Mouse (Mus musculus): ENCODE measurements around the gene Rgs16. TPM values are rescaled to one million over a fixed set of nuclear protein-coding genes. Genes with fewer than 3 reads are reported as not detected.
A peak's percentile ranks its signal among the peaks of the same experiment; 100 is the strongest.

Rgs16 gene
- polyA plus RNA-seq, 1 experiment from 2014 or later, result 3.7 TPM

- peaks cover 28% of the 10 kb centered on the region for H3K4me1 ChIP-seq (ENCODE audit: control insufficient read depth, low read depth, low read length)
- no peak overlapping the region for H3K9ac ChIP-seq (ENCODE audit: low read depth, low read length)
- H3K4me3 ChIP-seq (ENCODE audit: low read depth, low read length), result no peak overlapping the region
- ATAC-seq (ENCODE audit: low read depth), result no peak
- no peak overlapping the region for H3K4me2 ChIP-seq (ENCODE audit: low read depth, low read length)
- no peaks in the 10 kb centered on the region for H3K9me3 ChIP-seq (replicated peaks; ENCODE audit: control insufficient read depth, low read length)
- H3K27ac ChIP-seq (ENCODE audit: low read length), result no peak overlapping the region
- H3K27me3 ChIP-seq (ENCODE audit: control insufficient read depth, insufficient read depth, low read depth, low read length), result peaks cover 8% of the 10 kb centered on the region
- H3K36me3 ChIP-seq (ENCODE audit: control insufficient read depth, insufficient read depth), result no peaks in the 10 kb centered on the region
- WGBS (ENCODE audit: insufficient replicate concordance), result 75% methylated on average over 14 of the region's 14 CpGs
Observed at GRCm38 (mm10) chr1:153746119-153746670, 6.0 kb downstream of the Rgs16 start.

- Histone ChIP-seq H3K9ac (ENCODE audit: low read depth, low read length) (no peak overlapping the region), H3K4me1 (ENCODE audit: control insufficient read depth, low read depth, low read length) (peaks cover 28% of the 10 kb centered on the region), H3K9me3 (replicated peaks; ENCODE audit: control insufficient read depth, low read length) (no peaks in the 10 kb centered on the region), H3K27me3 (ENCODE audit: control insufficient read depth, insufficient read depth, low read depth, low read length) (peaks cover 4% of the 10 kb centered on the region), H3K36me3 (ENCODE audit: control insufficient read depth, insufficient read depth) (no peaks in the 10 kb centered on the region), H3K4me3 (ENCODE audit: low read depth, low read length) (no peak overlapping the region), H3K4me2 (ENCODE audit: low read depth, low read length) (no peak overlapping the region), H3K27ac (ENCODE audit: low read length) (no peak overlapping the region)
- 4% methylated on average over 12 of the region's 12 CpGs for WGBS (ENCODE audit: insufficient replicate concordance)
- ATAC-seq (ENCODE audit: low read depth), result no peak
Observed at GRCm38 (mm10) chr1:153746728-153747127, 6.6 kb downstream of the Rgs16 start.

- peak overlapping the region; percentile 65 for H3K4me3 ChIP-seq (ENCODE audit: low read depth, low read length)
- 54% methylated on average over 12 of the region's 12 CpGs for WGBS (ENCODE audit: insufficient replicate concordance)
- H3K9ac ChIP-seq (ENCODE audit: low read depth, low read length), result peak overlapping the region; percentile 72; the same call in 1 of the 2 replicates
- H3K36me3 ChIP-seq (ENCODE audit: control insufficient read depth, insufficient read depth), result no peaks in the 10 kb centered on the region
- ATAC-seq (ENCODE audit: low read depth), result no peak
- H3K4me1 ChIP-seq (ENCODE audit: control insufficient read depth, low read depth, low read length), result peaks cover 34% of the 10 kb centered on the region
- peak overlapping the region; percentile 91 for H3K27ac ChIP-seq (ENCODE audit: low read length)
- no peaks in the 10 kb centered on the region for H3K9me3 ChIP-seq (replicated peaks; ENCODE audit: control insufficient read depth, low read length)
- H3K27me3 ChIP-seq (ENCODE audit: control insufficient read depth, insufficient read depth, low read depth, low read length), result no peaks in the 10 kb centered on the region
- peak overlapping the region; percentile 77 for H3K4me2 ChIP-seq (ENCODE audit: low read depth, low read length)
Observed at GRCm38 (mm10) chr1:153747861-153748530, 7.8 kb downstream of the Rgs16 start.

- no peaks in the 10 kb centered on the region for H3K9me3 ChIP-seq (replicated peaks; ENCODE audit: control insufficient read depth, low read length)
- WGBS (ENCODE audit: insufficient replicate concordance), result 3% methylated on average over 1 of the region's 1 CpGs
- peak overlapping the region; percentile 72 for H3K9ac ChIP-seq (ENCODE audit: low read depth, low read length)
- H3K27ac ChIP-seq (ENCODE audit: low read length), result peak overlapping the region; percentile 91
- H3K27me3 ChIP-seq (ENCODE audit: control insufficient read depth, insufficient read depth, low read depth, low read length), result no peaks in the 10 kb centered on the region
- H3K4me3 ChIP-seq (ENCODE audit: low read depth, low read length), result peak overlapping the region; percentile 65
- ATAC-seq (ENCODE audit: low read depth), result peak; percentile 23
- H3K36me3 ChIP-seq (ENCODE audit: control insufficient read depth, insufficient read depth), result no peaks in the 10 kb centered on the region
- peak overlapping the region; percentile 77 for H3K4me2 ChIP-seq (ENCODE audit: low read depth, low read length)
- H3K4me1 ChIP-seq (ENCODE audit: control insufficient read depth, low read depth, low read length), result peaks cover 34% of the 10 kb centered on the region
Observed at GRCm38 (mm10) chr1:153748549-153748948, 8.4 kb downstream of the Rgs16 start.

GRCm38 (mm10) chr1:153749211-153749801 is 9.2 kb downstream of the Rgs16 start, which contains the start of gene Rnasel:
TSS of gene Rnasel (plus strand) at chr1:153749426.
- Histone ChIP-seq H3K9me3 (replicated peaks; ENCODE audit: control insufficient read depth, low read length) (no peaks in the 10 kb centered on the region), H3K4me2 (ENCODE audit: low read depth, low read length) (peak within 1 kb of the TSS; percentile 77), H3K4me1 (ENCODE audit: control insufficient read depth, low read depth, low read length) (peaks cover 35% of the 10 kb centered on the region), H3K36me3 (ENCODE audit: control insufficient read depth, insufficient read depth) (peaks cover 3% of the 10 kb centered on the region; the same call in 1 of the 2 replicates), H3K27me3 (ENCODE audit: control insufficient read depth, insufficient read depth, low read depth, low read length) (no peaks in the 10 kb centered on the region), H3K9ac (ENCODE audit: low read depth, low read length) (peak within 1 kb of the TSS; percentile 72), H3K4me3 (ENCODE audit: low read depth, low read length) (peak within 1 kb of the TSS; percentile 65), H3K27ac (ENCODE audit: low read length) (peak within 1 kb of the TSS; percentile 91)
- ATAC-seq (ENCODE audit: low read depth), result peak; percentile 75
- WGBS (ENCODE audit: insufficient replicate concordance), result under 1% methylated on average over 18 of the region's 18 CpGs

- H3K9ac ChIP-seq (ENCODE audit: low read depth, low read length), result peak overlapping the region; percentile 72
- H3K4me1 ChIP-seq (ENCODE audit: control insufficient read depth, low read depth, low read length), result peaks cover 35% of the 10 kb centered on the region
- H3K4me2 ChIP-seq (ENCODE audit: low read depth, low read length), result peak overlapping the region; percentile 77
- peak overlapping the region; percentile 91 for H3K27ac ChIP-seq (ENCODE audit: low read length)
- H3K9me3 ChIP-seq (replicated peaks; ENCODE audit: control insufficient read depth, low read length), result no peaks in the 10 kb centered on the region
- H3K27me3 ChIP-seq (ENCODE audit: control insufficient read depth, insufficient read depth, low read depth, low read length), result no peaks in the 10 kb centered on the region
- WGBS (ENCODE audit: insufficient replicate concordance), result 31% methylated on average over 6 of the region's 6 CpGs
- H3K36me3 ChIP-seq (ENCODE audit: control insufficient read depth, insufficient read depth), result peaks cover 3% of the 10 kb centered on the region
- ATAC-seq (ENCODE audit: low read depth), result peak; percentile 72
- peak overlapping the region; percentile 65 for H3K4me3 ChIP-seq (ENCODE audit: low read depth, low read length)
Observed at GRCm38 (mm10) chr1:153750054-153750453, 9.9 kb downstream of the Rgs16 start.

- Histone ChIP-seq H3K36me3 (ENCODE audit: control insufficient read depth, insufficient read depth) (peaks cover 11% of the 10 kb centered on the region), H3K27me3 (ENCODE audit: control insufficient read depth, insufficient read depth, low read depth, low read length) (no peaks in the 10 kb centered on the region), H3K4me1 (ENCODE audit: control insufficient read depth, low read depth, low read length) (peaks cover 35% of the 10 kb centered on the region), H3K9ac (ENCODE audit: low read depth, low read length) (peak overlapping the region; percentile 75), H3K4me3 (ENCODE audit: low read depth, low read length) (peak overlapping the region; percentile 75), H3K9me3 (replicated peaks; ENCODE audit: control insufficient read depth, low read length) (no peaks in the 10 kb centered on the region), H3K4me2 (ENCODE audit: low read depth, low read length) (peak overlapping the region; percentile 76), H3K27ac (ENCODE audit: low read length) (peak overlapping the region; percentile 92)
- WGBS (ENCODE audit: insufficient replicate concordance), result 6% methylated on average over 13 of the region's 13 CpGs
- ATAC-seq (ENCODE audit: low read depth), result peak; percentile 56
Observed at GRCm38 (mm10) chr1:153751763-153752301, 11.7 kb downstream of the Rgs16 start.

GRCm38 (mm10) chr1:153752521-153752920 is 12.4 kb downstream of the Rgs16 start:
- Histone ChIP-seq H3K4me1 (ENCODE audit: control insufficient read depth, low read depth, low read length) (peaks cover 33% of the 10 kb centered on the region), H3K9me3 (replicated peaks; ENCODE audit: control insufficient read depth, low read length) (no peaks in the 10 kb centered on the region), H3K36me3 (ENCODE audit: control insufficient read depth, insufficient read depth) (peaks cover 11% of the 10 kb centered on the region), H3K27ac (ENCODE audit: low read length) (peak overlapping the region; percentile 92), H3K4me3 (ENCODE audit: low read depth, low read length) (peak overlapping the region; percentile 75), H3K4me2 (ENCODE audit: low read depth, low read length) (peak overlapping the region; percentile 76), H3K27me3 (ENCODE audit: control insufficient read depth, insufficient read depth, low read depth, low read length) (no peaks in the 10 kb centered on the region), H3K9ac (ENCODE audit: low read depth, low read length) (peak overlapping the region; percentile 75)
- 31% methylated on average over 6 of the region's 6 CpGs for WGBS (ENCODE audit: insufficient replicate concordance)
- ATAC-seq (ENCODE audit: low read depth), result no peak
